Mouse (Mus musculus) stomach, embryonic 15.5 days (tissue): ENCODE data around the gene Cdhr3. TPM values are rescaled to one million over a fixed set of nuclear protein-coding genes. Genes with fewer than 3 reads are reported as not detected.
A peak's percentile ranks its signal among the peaks of the same experiment; 100 is the strongest.
"Not testable (repeated sequence)": the region's sequence is repeated elsewhere in the genome, so short reads cannot be mapped to it uniquely, and the experiment has no call there.

Experiments used
- ATAC-seq: fragments of 200-750 bp; cut with Nextera tagmentation; 2 replicates; pipeline ENCODE4 v1.8.0; 2017; ENCODE audit warnings: low read depth, moderate number of reproducible peaks, moderate TSS enrichment; ENCODE audit not compliant: insufficient read depth, low FRiP score
- H3K27ac ChIP-seq: fragments of 300-500 bp; sonication (generic); 2 replicates; pipeline ENCODE4 v1.5.1; 2015; ENCODE audit warnings: mild to moderate bottlenecking, inconsistent platforms
- H3K27me3 ChIP-seq: fragments of 300-500 bp; sonication (generic); replicated peaks from 2 replicates; pipeline ENCODE4 v1.6.1; 2015; ENCODE audit warnings: inconsistent platforms
- H3K36me3 ChIP-seq: fragments of 300-500 bp; sonication (generic); 2 replicates; pipeline ENCODE4 v1.6.1; 2015; ENCODE audit warnings: inconsistent platforms
- H3K4me1 ChIP-seq: fragments of 300-500 bp; sonication (generic); 2 replicates; pipeline ENCODE4 v1.6.1; 2015; ENCODE audit warnings: inconsistent platforms
- H3K4me2 ChIP-seq: fragments of 300-500 bp; sonication (generic); 2 replicates; pipeline ENCODE4 v1.6.1; 2015; ENCODE audit warnings: mild to moderate bottlenecking, inconsistent platforms
- H3K4me3 ChIP-seq: fragments of 300-500 bp; sonication (generic); replicated peaks from 2 replicates; pipeline ENCODE4 v1.5.1; 2015; ENCODE audit warnings: inconsistent platforms
- H3K9ac ChIP-seq: fragments of 300-500 bp; sonication (generic); 2 replicates; pipeline ENCODE4 v1.6.1; 2015; ENCODE audit warnings: inconsistent platforms
- H3K9me3 ChIP-seq: fragments of 300-500 bp; sonication (generic); 2 replicates; pipeline ENCODE4 v1.6.1; 2016; ENCODE audit warnings: inconsistent platforms
- WGBS: fragments of 180-500 bp; shearing (Covaris S2); methylation state at CpG from one replicate; pipeline ENCODE4 v1.1.7; 2015; 5-methylcytosine and 5-hydroxymethylcytosine counted together
- polyA plus RNA-seq: library from polyadenylated mRNA; unstranded; fragments of >200 nt; fragmentation: Nextera tagmentation; extraction: Ambion mirVana; gene quantifications from 2 replicates; pipeline ENCODE4 v1.2.1, GENCODE M21; 2015

The Cdhr3 gene
- polyA plus RNA-seq, 1 experiment from 2014 or later, result 0.08 TPM

GRCm38 (mm10) chr12:33010026-33010425, 82.6 kb downstream of the Cdhr3 start:
- H3K9me3 ChIP-seq, result no peaks in the 10 kb centered on the region
- no peak overlapping the region for H3K4me3 ChIP-seq
- no peak overlapping the region for H3K4me2 ChIP-seq
- H3K36me3 ChIP-seq, result no peaks in the 10 kb centered on the region
- H3K27ac ChIP-seq, result no peak overlapping the region; the same call in 1 of the 2 replicates
- 0 out of 2 replicates have a peak, but pooled peaks cover 7% of the 10 kb centered on the region for H3K4me1 ChIP-seq
- no peaks in the 10 kb centered on the region for H3K27me3 ChIP-seq
- H3K9ac ChIP-seq, result no peak overlapping the region
- 38% methylated on average over 3 of the region's 3 CpGs for WGBS
- peak; percentile 45; the same call in 1 of the 2 replicates for ATAC-seq

DNA sequence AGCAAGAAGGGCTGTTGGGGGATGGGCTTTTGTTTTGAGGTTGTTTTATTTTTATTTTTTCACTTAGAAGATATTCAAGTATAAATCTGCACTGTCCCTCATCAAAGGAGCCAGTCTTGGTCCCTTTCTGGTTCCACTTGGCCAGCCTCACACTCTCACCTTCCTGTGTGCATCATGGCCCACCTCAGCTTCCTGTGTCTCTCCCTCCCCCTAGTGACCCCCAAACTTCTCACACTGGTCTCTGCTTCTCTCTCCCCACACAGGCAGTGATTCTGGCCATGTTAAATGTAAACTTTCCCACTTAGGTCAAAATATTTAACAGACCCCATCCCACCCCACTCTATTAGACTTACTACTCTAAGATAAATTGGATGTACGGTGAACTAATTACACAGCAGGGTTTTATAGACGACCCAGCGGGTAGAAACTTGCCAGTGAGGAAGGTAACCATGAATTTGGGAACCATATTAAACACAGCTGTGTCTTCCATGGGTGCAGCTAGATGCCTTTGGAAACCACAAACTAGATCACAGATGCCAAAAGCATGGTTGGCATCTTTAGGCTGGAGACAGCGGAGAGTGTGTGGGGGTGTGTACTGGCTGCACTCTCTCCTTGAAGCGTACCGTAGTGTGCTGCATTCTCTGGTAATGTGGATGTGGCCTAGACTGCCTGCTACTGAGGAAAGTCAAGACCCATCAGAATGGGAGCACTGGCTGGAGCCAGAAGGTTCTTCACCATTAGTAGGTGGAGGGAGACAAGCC, 83.3 kb downstream of the Cdhr3 start:
- H3K36me3 ChIP-seq, result no peaks in the 10 kb centered on the region
- no peaks in the 10 kb centered on the region for H3K9me3 ChIP-seq
- WGBS, result 76% methylated on average over 6 of the region's 6 CpGs
- no peak overlapping the region for H3K4me2 ChIP-seq
- no peak overlapping the region for H3K4me3 ChIP-seq
- peak overlapping the region; percentile 76 for H3K27ac ChIP-seq
- 0 out of 2 replicates have a peak, but pooled peaks cover 7% of the 10 kb centered on the region for H3K4me1 ChIP-seq
- no peak overlapping the region for H3K9ac ChIP-seq
- no peak for ATAC-seq
- no peaks in the 10 kb centered on the region for H3K27me3 ChIP-seq

DNA sequence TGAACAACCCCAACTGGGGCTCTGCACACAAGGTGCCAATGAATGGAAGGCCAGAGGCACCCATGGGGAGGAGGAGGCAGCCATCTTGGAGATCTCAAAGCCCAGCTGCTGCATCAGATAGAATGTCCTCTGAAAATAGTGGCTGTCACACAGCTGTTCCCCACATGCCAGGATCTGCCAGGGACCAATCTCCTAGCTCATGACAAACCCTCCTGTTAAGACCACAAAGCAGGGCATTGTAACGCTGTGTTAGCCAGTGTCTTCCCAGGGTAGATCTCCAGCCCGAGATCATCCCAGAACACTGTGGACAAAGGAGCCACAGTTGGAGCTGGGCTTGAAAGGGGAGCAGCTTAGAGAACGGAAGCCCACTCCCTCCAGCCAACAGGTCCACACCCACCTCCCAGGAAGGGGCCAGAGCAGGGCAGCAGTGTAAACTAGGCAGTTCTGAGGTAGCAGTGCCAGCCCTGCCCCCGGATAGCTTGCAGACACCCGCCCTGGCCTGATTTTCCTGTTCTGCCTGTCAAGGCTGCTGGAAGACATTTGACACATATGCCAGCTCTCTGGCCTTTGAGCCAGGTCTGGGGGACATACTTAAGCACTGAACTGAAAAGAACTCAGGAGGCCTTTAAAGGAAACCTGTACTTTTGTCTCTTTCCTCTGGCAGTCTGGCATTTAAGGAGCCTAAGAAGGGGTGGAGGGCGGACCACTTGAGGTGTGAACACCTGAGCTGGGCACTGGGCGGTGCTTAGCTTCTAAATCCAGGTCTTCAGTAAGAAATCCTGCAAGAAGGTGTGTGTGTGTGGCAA, 84.2 kb downstream of the Cdhr3 start:
- peak; percentile 89 for ATAC-seq
- peak overlapping the region; percentile 3; the same call in 1 of the 2 replicates for H3K4me2 ChIP-seq
- WGBS, result 43% methylated on average over 7 of the region's 7 CpGs

DNA sequence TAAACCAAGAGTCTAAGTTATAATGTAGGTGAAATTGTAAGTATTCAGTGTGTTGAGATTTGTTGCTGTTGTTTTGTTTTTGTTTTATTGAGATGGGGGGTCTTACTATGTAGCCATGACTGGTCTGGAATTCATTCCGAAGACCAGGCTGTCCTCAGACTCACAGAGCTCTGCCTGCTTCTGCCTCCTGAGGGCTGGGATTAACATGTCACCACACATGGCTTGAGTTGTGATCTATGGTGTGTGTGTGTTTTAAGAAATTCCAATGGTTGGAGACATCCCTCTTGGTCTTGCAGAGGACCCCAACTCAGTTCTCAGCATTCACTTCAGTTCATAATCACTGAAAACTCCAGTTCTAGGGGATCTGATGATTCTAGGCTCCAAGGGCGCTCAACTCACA, 85.5 kb downstream of the Cdhr3 start:
- H3K4me1 ChIP-seq, result peaks cover 9% of the 10 kb centered on the region; the same call in 1 of the 2 replicates
- no peak overlapping the region for H3K4me3 ChIP-seq
- H3K9me3 ChIP-seq, result no peaks in the 10 kb centered on the region
- H3K9ac ChIP-seq, result no peak overlapping the region
- H3K27me3 ChIP-seq, result no peaks in the 10 kb centered on the region
- H3K27ac ChIP-seq, result no peak overlapping the region
- no peak for ATAC-seq
- H3K36me3 ChIP-seq, result no peaks in the 10 kb centered on the region
- 85% methylated on average over 2 of the region's 2 CpGs for WGBS
- no peak overlapping the region for H3K4me2 ChIP-seq

More for the DNA sequence above, 84.2 kb downstream of the Cdhr3 start:
- Histone ChIP-seq H3K36me3 (no peaks in the 10 kb centered on the region), H3K9me3 (no peaks in the 10 kb centered on the region), H3K4me3 (no peak overlapping the region), H3K4me1 (peaks cover 8% of the 10 kb centered on the region; the same call in 1 of the 2 replicates), H3K27ac (peak overlapping the region; percentile 80), H3K9ac (no peak overlapping the region), H3K27me3 (no peaks in the 10 kb centered on the region)

DNA sequence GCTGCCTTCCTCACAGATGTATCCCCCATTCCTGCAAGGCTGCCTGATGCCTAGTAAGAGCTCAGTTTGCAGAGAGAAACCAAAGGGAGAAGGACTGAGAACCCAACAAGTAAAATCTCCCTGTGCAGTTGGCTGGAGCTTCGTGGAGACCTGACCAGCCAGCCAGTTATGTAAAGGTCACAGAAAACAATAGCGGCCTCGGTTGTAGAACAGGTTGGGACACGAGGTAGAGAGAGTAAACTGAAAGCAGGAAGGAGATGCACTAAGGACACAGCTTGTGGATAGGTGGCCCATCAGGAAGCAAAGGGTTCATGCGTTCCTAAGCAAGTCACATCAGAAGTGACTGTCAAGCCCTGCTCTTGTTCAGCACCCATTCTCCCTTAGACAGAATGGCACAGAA, 86.8 kb downstream of the Cdhr3 start:
- no peak for ATAC-seq
- H3K4me2 ChIP-seq, result no peak overlapping the region
- H3K27ac ChIP-seq, result no peak overlapping the region
- no peaks in the 10 kb centered on the region for H3K27me3 ChIP-seq
- H3K9ac ChIP-seq, result no peak overlapping the region
- H3K4me3 ChIP-seq, result no peak overlapping the region
- no peaks in the 10 kb centered on the region for H3K9me3 ChIP-seq
- no peaks in the 10 kb centered on the region for H3K36me3 ChIP-seq
- H3K4me1 ChIP-seq, result peaks cover 9% of the 10 kb centered on the region; the same call in 1 of the 2 replicates
- WGBS, result 65% methylated on average over 5 of the region's 5 CpGs

DNA sequence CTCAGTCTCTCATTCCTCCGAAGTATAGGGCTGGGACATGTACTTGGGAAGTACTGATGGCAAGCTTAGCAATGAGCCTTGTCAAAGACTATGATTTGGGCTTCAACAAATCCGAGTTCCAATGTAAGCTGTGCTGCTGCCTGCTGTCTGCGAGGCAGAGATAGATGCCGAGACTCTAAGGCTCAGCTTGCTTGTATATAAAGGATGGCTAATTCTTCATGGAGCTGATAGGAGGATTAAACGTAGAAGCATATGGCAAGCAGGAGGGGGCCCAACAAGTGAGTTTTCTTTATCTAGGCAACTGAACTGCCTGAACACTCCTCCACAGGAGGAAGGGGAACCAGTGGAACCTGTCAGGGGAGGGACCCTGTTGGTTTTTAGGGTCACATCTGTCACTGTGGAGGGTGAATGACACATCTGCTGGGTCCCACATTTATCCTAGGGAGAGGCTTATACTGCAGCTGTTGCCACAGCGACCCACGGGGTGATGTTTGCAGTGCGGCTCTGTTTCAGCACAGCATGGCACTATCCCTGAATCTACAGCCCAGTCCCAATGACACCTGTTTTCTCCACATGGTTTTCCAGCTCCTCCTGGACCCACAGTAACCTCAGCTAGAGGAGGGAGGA, 89.2 kb downstream of the Cdhr3 start:
- H3K9ac ChIP-seq, result no peak overlapping the region
- H3K27me3 ChIP-seq, result no peaks in the 10 kb centered on the region
- no peak; the same call in 1 of the 2 replicates for ATAC-seq
- WGBS, result 42% methylated on average over 8 of the region's 8 CpGs
- no peaks in the 10 kb centered on the region for H3K36me3 ChIP-seq
- H3K4me2 ChIP-seq, result no peak overlapping the region
- H3K4me1 ChIP-seq, result peaks cover 9% of the 10 kb centered on the region; the same call in 1 of the 2 replicates
- no peak overlapping the region for H3K27ac ChIP-seq
- no peak overlapping the region for H3K4me3 ChIP-seq
- no peaks in the 10 kb centered on the region for H3K9me3 ChIP-seq

DNA sequence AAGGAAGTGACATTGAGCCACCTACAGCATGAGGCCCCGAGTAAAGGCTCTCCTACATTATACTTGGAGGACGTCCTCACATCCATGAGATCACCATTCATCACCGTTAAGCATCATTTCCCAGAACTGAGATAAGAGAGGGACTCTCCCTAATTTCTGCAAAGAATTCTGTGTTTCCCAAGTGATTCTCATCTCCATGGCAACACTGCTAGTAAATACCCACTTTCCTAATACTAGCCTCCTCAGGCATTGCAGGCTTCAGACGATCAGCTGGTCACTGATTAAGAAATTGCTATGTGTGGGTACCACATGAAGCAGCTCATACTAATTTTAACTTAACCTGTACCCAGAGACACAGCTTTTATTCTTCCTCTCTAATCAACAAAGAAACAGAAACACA, 92.3 kb downstream of the Cdhr3 start:
- Histone ChIP-seq H3K4me3 (no peak overlapping the region), H3K9me3 (no peaks in the 10 kb centered on the region), H3K27ac (no peak overlapping the region), H3K9ac (no peak overlapping the region), H3K36me3 (no peaks in the 10 kb centered on the region), H3K4me2 (no peak overlapping the region), H3K4me1 (peaks cover 3% of the 10 kb centered on the region; the same call in 1 of the 2 replicates), H3K27me3 (no peaks in the 10 kb centered on the region)
- 60% methylated on average over 4 of the region's 4 CpGs for WGBS
- ATAC-seq, result no peak

GRCm38 (mm10) chr12:32999778-33000177, 92.9 kb downstream of the Cdhr3 start:
- H3K4me2 ChIP-seq, H3K9ac ChIP-seq, H3K4me3 ChIP-seq, H3K36me3 ChIP-seq, H3K9me3 ChIP-seq, ATAC-seq, H3K27me3 ChIP-seq, H3K27ac ChIP-seq, H3K4me1 ChIP-seq: not testable (repeated sequence)
- 23% methylated on average over 3 of the region's 3 CpGs for WGBS

- ATAC-seq, result no peak
- H3K36me3 ChIP-seq, result no peaks in the 10 kb centered on the region
- H3K27me3 ChIP-seq, result no peaks in the 10 kb centered on the region
- peaks cover 3% of the 10 kb centered on the region; the same call in 1 of the 2 replicates for H3K4me1 ChIP-seq
- WGBS, result 56% methylated on average over 4 of the region's 5 CpGs
- no peak overlapping the region for H3K4me2 ChIP-seq
- no peak overlapping the region for H3K9ac ChIP-seq
- H3K9me3 ChIP-seq, result no peaks in the 10 kb centered on the region
- no peak overlapping the region for H3K27ac ChIP-seq
- no peak overlapping the region for H3K4me3 ChIP-seq
Observed at GRCm38 (mm10) chr12:32998766-32999165, 93.9 kb downstream of the Cdhr3 start.

- H3K9me3 ChIP-seq, result no peaks in the 10 kb centered on the region
- 61% methylated on average over 4 of the region's 4 CpGs for WGBS
- H3K9ac ChIP-seq, result no peak overlapping the region
- H3K4me1 ChIP-seq, result no peaks in the 10 kb centered on the region
- H3K36me3 ChIP-seq, result no peaks in the 10 kb centered on the region
- H3K4me3 ChIP-seq, result no peak overlapping the region
- no peaks in the 10 kb centered on the region for H3K27me3 ChIP-seq
- H3K27ac ChIP-seq, result no peak overlapping the region
- ATAC-seq, result peak; percentile 58; the same call in 1 of the 2 replicates
- H3K4me2 ChIP-seq, result no peak overlapping the region
Observed at GRCm38 (mm10) chr12:32995081-32995834, 97.4 kb downstream of the Cdhr3 start.

DNA sequence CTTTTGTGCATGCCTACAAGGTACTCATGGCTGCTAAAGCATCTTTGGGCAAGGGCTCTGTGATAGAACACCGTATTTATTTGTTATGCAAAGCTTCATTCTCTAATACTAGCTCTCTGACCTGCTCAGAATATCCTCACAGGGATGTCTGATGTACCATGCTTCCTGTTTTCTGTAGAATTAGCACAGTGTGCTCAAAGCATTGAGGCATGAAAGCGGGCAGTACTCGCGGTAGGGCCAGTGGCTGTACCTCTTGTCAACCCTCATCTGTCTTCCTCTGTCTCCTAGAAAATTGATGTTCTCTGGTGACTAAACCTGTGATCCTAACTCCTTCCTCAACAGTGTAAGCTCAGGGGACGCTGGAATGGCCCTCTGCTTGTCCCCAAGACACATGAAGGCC, 98.6 kb downstream of the Cdhr3 start:
- Histone ChIP-seq H3K4me1 (no peaks in the 10 kb centered on the region), H3K27ac (no peak overlapping the region), H3K9ac (no peak overlapping the region), H3K27me3 (no peaks in the 10 kb centered on the region), H3K4me2 (no peak overlapping the region), H3K4me3 (no peak overlapping the region), H3K36me3 (no peaks in the 10 kb centered on the region), H3K9me3 (no peaks in the 10 kb centered on the region)
- no peak for ATAC-seq
- 65% methylated on average over 5 of the region's 5 CpGs for WGBS
